Mouse (Mus musculus) brain, adult 10 weeks (tissue): ENCODE results near the gene Zfp512. TPM values are rescaled to one million over a fixed set of nuclear protein-coding genes. Genes with fewer than 3 reads are reported as not detected.

Source experiments
- polyA plus RNA-seq: library from polyadenylated mRNA; stranded (reverse); fragments of 350-450 nt; fragmentation: Illumina TruSeq; extraction: RNeasy Lipid Tissue Mini Kit (QIAGEN cat#74804); gene quantifications from one replicate; pipeline ENCODE4 v1.2.3, GENCODE M21; 2015; ENCODE audit warnings: low read depth, low replicate concordance

The Zfp512 gene
- polyA plus RNA-seq, result 34.3 TPM

DNA sequence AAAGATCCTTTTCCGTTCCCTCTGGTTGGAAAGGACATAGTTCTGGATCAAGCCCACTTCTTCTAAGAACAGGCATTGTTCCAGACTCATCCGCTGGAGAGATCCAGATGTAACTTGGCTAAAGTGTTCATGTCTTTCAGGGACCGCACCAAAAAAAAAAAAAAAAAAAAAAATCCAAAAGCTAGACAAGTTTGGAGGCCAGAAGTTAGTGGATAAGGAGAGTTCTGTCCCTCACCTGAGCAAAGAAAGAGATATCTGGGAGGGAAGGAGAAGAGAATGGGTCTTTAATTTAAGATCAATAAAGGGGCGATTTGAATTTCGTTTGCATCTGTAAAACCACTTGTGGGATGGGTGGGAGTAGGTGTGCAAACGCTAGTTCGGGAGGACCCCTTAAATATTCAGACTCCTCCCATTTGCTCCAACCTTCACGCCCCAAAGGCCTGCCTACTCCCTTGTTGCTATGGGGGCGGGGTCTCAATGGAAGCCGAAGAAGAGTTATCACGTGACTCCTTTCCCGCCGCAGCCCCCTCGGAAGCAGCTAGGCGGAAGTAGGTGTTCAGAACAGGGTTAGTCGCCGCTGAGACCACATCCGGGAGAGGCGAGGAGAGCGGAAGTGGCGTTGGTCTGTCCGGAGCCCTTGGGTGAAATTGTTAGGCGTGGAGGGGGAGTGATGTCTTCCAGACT is at the start of gene Zfp512:
Gene Zfp512, plus strand, starts transcription at position 554 of the 684 bp plus-strand sequence.

GRCm38 (mm10) chr5:31485440-31485839 is 33.2 kb downstream of the Zfp512 start, which contains the start of gene 4930548H24Rik:
Gene 4930548H24Rik (plus strand): TSS chr5:31485740.

DNA sequence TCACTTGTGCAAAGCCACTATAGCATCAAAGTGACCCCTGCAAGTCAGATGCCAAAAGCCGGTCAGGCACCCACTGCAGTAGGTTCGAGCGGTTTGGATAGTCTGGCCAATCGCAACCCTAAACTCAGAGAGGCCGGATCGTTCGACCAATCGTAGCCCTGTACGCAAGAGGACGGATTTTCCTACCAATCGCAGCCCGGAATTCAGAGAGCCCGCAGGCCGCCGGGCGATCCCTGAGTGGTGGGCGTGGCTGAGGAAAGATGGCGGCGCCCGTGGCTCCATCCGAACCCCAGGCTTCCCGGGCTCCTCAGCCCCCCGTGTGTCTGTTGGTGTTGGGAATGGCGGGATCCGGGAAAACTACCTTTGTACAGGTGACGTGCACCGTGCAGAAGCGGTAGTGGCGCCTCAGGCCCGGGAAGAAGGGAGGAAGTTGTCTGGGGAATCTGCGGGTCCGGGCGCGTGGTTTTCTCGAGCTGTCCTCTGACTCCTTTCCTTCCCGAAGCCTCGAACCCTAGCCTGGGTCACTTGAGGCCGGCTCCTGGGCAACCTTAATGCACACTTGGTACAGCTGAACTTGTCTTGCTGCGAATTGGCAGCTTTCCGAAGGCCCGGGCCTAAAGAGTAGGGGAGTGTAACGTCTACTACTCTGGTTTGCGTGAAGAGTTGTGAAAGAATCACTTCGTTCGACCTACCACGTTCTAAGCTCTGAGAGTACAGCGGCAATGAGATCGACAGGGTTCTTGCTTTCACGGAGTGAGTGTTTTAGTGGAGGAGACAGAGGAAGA is 42.5 kb downstream of the Zfp512 start, which contains the start of gene Gpn1:
Gene Gpn1, plus strand, starts transcription at position 229 of the 785 bp plus-strand sequence.

DNA sequence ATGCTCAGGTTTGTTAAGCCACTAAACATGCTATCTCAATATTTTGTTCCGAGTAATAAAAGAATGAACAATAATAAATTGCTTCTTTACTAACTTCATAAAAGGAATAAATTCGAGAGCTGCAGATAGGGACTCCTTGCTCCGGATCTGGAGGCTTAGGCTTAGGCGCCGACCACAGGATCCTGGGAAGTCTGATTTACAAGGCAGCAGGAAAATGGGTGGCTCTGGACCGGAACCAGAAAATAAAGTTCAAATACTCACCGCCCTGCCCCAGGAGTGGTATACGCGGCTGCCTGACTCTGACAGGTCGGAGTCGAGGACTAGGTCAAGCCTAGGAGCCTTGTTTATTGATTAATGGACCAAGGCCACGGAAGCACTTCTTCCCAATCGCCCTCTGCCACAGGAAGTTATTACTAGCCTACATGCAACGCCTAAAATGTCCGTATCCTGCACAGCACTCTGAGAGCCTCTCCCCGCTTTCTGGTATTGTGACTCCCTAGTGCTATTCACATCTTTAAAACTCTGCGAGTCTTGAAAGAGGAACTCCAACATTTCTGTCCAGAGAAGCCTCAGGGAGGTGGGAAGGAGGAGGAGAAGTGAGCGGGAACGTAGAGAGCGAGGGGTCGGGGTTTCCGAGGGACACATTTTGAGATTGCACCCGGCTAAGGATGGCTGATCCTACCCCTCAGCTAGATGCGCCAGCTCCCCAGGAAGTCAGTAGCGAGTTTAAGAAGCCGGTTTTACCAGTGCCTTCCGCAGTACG is 74.3 kb downstream of the Zfp512 start, which contains the start of gene Slc4a1ap:
Gene Slc4a1ap, plus strand, starts transcription at position 642 of the 763 bp plus-strand sequence.

GRCm38 (mm10) chr5:31527707-31528106 is 75.5 kb downstream of the Zfp512 start, which contains the start of gene Supt7l:
Gene Supt7l (minus strand): TSS chr5:31527807.

Other genes with a start within 250 kb of the Zfp512 start
- 62.2 TPM for gene Ppm1g, start 231.7 kb upstream of the Zfp512 start, polyA plus RNA-seq
- gene Nrbp1, start 211.6 kb upstream of the Zfp512 start, polyA plus RNA-seq, result 97.5 TPM
- gene Gm9970, start 211.2 kb upstream of the Zfp512 start, polyA plus RNA-seq, result not detected
- 2.6 TPM for gene Krtcap3, start 200.7 kb upstream of the Zfp512 start, polyA plus RNA-seq
- gene Ift172, start 161.3 kb upstream of the Zfp512 start, polyA plus RNA-seq, result 44.4 TPM
- gene Fndc4, start 156.4 kb upstream of the Zfp512 start, polyA plus RNA-seq, result 147 TPM
- gene Gckr, start 155.0 kb upstream of the Zfp512 start, polyA plus RNA-seq, result 0.37 TPM
- not detected for gene 4930548H24Rik, start 33.3 kb downstream of the Zfp512 start, polyA plus RNA-seq
- 26.5 TPM for gene Gpn1, start 42.3 kb downstream of the Zfp512 start, polyA plus RNA-seq
- 30.1 TPM for gene Slc4a1ap, start 74.6 kb downstream of the Zfp512 start, polyA plus RNA-seq
- gene Supt7l, start 75.4 kb downstream of the Zfp512 start, polyA plus RNA-seq, result 14.7 TPM
- 143 TPM for gene Mrpl33, start 144.5 kb downstream of the Zfp512 start, polyA plus RNA-seq
- 3.5 TPM for gene Rbks, start 245.2 kb downstream of the Zfp512 start, polyA plus RNA-seq
- gene Babam2, start 245.3 kb downstream of the Zfp512 start, polyA plus RNA-seq, result 33.8 TPM